Mouse (Mus musculus) neural tube, embryonic 12.5 days (tissue): ENCODE measurements around the gene Mettl24. TPM values are rescaled to one million over a fixed set of nuclear protein-coding genes. Genes with fewer than 3 reads are reported as not detected.

ENCODE experiments used
- ATAC-seq: fragments of 200-750 bp; cut with Nextera tagmentation; 2 replicates; pipeline ENCODE4 v1.8.0; 2017; ENCODE audit warnings: low read depth, mild to moderate bottlenecking, moderate TSS enrichment, moderate library complexity; ENCODE audit not compliant: low FRiP score
- H3K27ac ChIP-seq: fragments of 300-500 bp; sonication (generic); 2 replicates; pipeline ENCODE4 v1.5.1; 2016
- H3K27me3 ChIP-seq: fragments of 300-500 bp; sonication (generic); replicated peaks from 2 replicates; pipeline ENCODE4 v1.6.1; 2016; ENCODE audit warnings: mild to moderate bottlenecking
- H3K36me3 ChIP-seq: fragments of 300-500 bp; sonication (generic); 2 replicates; pipeline ENCODE4 v1.6.1; 2016; ENCODE audit warnings: mild to moderate bottlenecking
- H3K4me1 ChIP-seq: fragments of 300-500 bp; sonication (generic); 2 replicates; pipeline ENCODE4 v1.6.1; 2016
- H3K4me2 ChIP-seq: fragments of 300-500 bp; sonication (generic); replicated peaks from 2 replicates; pipeline ENCODE4 v1.6.1; 2016; ENCODE audit warnings: mild to moderate bottlenecking
- H3K4me3 ChIP-seq: fragments of 300-500 bp; sonication (generic); 2 replicates; pipeline ENCODE4 v1.5.1; 2016
- H3K9ac ChIP-seq: fragments of 300-500 bp; sonication (generic); 2 replicates; pipeline ENCODE4 v1.6.1; 2016; ENCODE audit warnings: mild to moderate bottlenecking
- H3K9me3 ChIP-seq: fragments of 300-500 bp; sonication (generic); 2 replicates; pipeline ENCODE4 v1.6.1; 2016; ENCODE audit warnings: mild to moderate bottlenecking
- WGBS: fragments of 180-500 bp; shearing (Covaris S2); methylation state at CpG from one replicate; pipeline ENCODE4 v1.1.7; 2016; 5-methylcytosine and 5-hydroxymethylcytosine counted together
- polyA plus RNA-seq: library from polyadenylated mRNA; unstranded; fragments of >200 nt; fragmentation: Nextera tagmentation; extraction: Ambion mirVana; gene quantifications from 2 replicates; pipeline ENCODE4 v1.2.1, GENCODE M21; 2016

The Mettl24 gene
- polyA plus RNA-seq, 1 experiment from 2014 or later: 0.98 TPM

DNA sequence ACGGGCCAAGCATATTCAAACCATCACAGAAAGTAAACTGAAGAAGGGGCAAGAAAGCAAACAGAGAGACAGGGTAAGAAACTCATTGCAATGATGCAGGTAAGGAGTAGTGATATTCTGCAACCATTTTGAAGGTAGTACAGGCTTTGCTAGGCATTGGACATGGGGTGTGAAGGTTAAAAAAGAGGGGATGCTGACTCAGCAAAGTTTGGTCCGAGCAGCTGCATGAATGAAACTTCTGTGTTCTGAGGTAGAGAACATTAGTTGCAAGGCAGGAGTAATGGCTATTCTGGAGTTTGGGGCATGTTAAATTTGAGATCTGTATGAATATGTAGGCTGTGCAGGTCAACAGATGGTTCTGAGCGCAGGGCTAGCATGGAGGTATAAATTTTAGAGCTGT lies 17.8 kb upstream of the Mettl24 start:
- no peak for ATAC-seq
- no peaks in the 10 kb centered on the region for H3K9me3 ChIP-seq
- 71% methylated on average over 3 of the region's 3 CpGs for WGBS
- no peak overlapping the region for H3K4me3 ChIP-seq
- H3K4me1 ChIP-seq: no peaks in the 10 kb centered on the region
- H3K27ac ChIP-seq: no peak overlapping the region
- no peak overlapping the region for H3K4me2 ChIP-seq
- H3K9ac ChIP-seq: no peak overlapping the region
- H3K27me3 ChIP-seq: no peaks in the 10 kb centered on the region
- H3K36me3 ChIP-seq: no peaks in the 10 kb centered on the region

DNA sequence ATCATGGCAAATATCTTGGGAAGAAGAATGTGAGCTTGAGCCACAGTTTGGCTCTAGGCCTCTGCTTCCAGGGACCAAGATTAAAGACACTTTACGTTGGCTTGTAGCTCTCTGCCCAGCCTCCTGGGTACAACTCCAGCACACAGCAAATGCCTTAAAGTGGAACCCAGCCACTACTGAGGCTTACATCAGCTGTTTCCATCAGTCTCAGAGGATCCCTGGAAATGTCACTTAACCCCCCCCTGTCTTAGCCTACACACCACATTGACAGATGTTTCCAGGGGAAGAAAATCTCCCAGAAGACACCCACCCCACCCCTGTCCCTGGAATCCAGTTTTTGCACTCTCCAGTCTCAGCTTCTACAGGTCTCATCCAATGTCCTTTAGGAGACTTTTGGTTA lies 16.1 kb upstream of the Mettl24 start:
- no peak for ATAC-seq
- Histone ChIP-seq H3K27me3 (no peaks in the 10 kb centered on the region), H3K4me2 (no peak overlapping the region), H3K36me3 (no peaks in the 10 kb centered on the region), H3K9me3 (no peaks in the 10 kb centered on the region), H3K9ac (no peak overlapping the region), H3K27ac (no peak overlapping the region), H3K4me1 (no peaks in the 10 kb centered on the region), H3K4me3 (no peak overlapping the region)
- WGBS: 86% methylated on average over 1 of the region's 1 CpGs

DNA sequence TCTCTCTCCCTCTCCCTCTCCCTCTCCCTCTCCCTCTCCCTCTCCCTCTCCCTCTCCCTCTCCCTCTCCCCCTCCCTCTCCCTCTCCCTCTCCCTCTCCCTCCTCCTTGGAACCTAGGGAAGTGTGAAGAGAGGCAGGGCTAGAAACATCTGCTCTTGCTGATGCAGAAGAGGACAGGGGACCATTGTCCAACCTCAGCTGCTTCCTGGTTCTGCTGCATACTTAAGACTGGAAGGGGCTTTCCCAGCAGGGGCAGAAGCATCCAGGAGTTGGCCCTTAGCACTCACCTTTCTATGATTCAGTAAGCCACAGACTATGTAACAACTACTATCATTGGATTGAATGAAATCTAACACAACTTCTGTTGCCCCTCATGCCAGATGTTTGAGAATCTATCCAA lies 14.4 kb upstream of the Mettl24 start:
- no peaks in the 10 kb centered on the region for H3K27me3 ChIP-seq

DNA sequence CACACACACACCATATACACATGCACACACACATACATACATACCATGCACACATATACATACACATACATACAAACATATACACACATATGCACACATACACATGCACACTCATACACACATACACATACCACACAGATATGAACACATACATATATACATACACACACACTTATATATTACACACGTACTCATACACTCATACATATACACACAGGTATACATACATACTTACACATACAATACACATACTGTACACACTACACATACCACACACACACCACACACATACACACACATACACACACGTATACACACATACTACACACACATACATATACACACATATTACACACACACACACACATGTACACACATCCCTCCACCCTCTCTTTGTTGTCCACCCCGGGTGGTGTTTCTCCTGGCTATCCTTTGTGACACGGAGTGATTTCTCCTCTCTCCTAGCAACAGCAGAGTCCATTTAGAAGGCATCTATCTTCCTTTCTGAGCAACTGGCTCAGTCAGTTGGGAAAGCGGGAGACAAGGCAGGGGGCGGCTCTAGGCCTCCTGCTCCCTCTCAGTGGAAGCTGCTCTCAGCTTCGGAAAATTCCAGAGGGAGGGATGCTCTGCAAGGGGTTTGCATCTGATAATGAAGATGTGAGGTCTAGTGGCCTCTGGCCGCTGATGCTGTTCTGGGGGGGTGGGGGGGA lies 10.3 kb upstream of the Mettl24 start:
- Histone ChIP-seq H3K9me3 (no peaks in the 10 kb centered on the region), H3K4me3 (no peak overlapping the region), H3K27ac (no peak overlapping the region), H3K9ac (no peak overlapping the region), H3K27me3 (no peaks in the 10 kb centered on the region), H3K4me1 (peaks cover 17% of the 10 kb centered on the region), H3K4me2 (no peak overlapping the region; the same call in 1 of the 2 replicates), H3K36me3 (no peaks in the 10 kb centered on the region)
- 39% methylated on average over 8 of the region's 8 CpGs for WGBS
- ATAC-seq: peak; percentile 63

More for the DNA sequence above, 14.4 kb upstream of the Mettl24 start:
- Histone ChIP-seq H3K4me3 (no peak overlapping the region), H3K36me3 (no peaks in the 10 kb centered on the region), H3K9ac (no peak overlapping the region), H3K27ac (no peak overlapping the region), H3K4me2 (no peak overlapping the region), H3K4me1 (peaks cover 8% of the 10 kb centered on the region; the same call in 1 of the 2 replicates), H3K9me3 (no peaks in the 10 kb centered on the region)
- ATAC-seq: no peak

DNA sequence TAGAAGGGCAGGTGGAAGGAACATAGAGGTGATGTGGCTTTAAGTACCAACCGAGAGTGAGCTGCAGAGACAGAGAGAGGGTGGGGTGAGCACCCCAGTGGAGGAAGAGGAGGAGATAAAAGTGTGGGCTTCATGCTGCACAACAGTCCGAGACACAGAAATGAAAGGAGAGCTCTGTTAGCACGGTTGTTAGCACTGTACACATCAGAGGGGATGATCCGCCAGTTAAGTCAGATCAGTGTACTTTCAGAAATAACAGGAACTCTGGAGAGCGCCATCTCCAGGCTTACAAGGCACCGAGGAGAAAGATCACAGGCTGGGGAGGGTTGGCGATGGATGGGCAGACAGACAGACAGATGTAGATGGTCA lies 9.8 kb upstream of the Mettl24 start:
- Histone ChIP-seq H3K4me2 (no peak overlapping the region; the same call in 1 of the 2 replicates), H3K4me3 (no peak overlapping the region), H3K36me3 (no peaks in the 10 kb centered on the region), H3K4me1 (peaks cover 17% of the 10 kb centered on the region), H3K9me3 (no peaks in the 10 kb centered on the region), H3K9ac (no peak overlapping the region), H3K27me3 (no peaks in the 10 kb centered on the region), H3K27ac (no peak overlapping the region)
- WGBS: 57% methylated on average over 7 of the region's 7 CpGs
- peak; percentile 37; the same call in 1 of the 2 replicates for ATAC-seq

DNA sequence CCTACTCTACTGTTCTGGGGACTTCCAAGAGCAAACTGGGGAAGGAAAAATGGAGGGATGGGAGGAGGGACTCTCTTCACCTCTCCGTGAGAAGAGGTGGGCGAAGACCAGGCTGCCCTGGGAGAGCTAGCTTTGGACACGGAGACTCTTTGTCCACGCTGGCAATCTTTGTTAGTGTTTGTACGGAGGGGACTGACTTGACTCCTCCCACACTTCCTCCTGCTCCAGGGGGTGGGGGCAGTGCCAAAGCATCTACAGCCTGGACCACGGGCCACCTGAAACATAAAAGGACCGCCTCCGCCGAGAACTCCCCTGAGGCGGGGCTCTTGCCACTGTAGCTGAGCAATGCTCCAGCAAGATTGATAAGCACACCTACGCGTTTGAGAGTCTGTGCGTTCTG lies 8.9 kb upstream of the Mettl24 start:
- Histone ChIP-seq H3K27me3 (no peaks in the 10 kb centered on the region), H3K4me2 (peak overlapping the region; percentile 51), H3K9me3 (no peaks in the 10 kb centered on the region), H3K27ac (no peak overlapping the region), H3K4me3 (no peak overlapping the region), H3K4me1 (peaks cover 17% of the 10 kb centered on the region), H3K9ac (0 out of 2 replicates have a peak overlapping the region, but pooled peaks have one; percentile 18), H3K36me3 (no peaks in the 10 kb centered on the region)
- 11% methylated on average over 13 of the region's 13 CpGs for WGBS
- ATAC-seq: peak; percentile 36; the same call in 1 of the 2 replicates

DNA sequence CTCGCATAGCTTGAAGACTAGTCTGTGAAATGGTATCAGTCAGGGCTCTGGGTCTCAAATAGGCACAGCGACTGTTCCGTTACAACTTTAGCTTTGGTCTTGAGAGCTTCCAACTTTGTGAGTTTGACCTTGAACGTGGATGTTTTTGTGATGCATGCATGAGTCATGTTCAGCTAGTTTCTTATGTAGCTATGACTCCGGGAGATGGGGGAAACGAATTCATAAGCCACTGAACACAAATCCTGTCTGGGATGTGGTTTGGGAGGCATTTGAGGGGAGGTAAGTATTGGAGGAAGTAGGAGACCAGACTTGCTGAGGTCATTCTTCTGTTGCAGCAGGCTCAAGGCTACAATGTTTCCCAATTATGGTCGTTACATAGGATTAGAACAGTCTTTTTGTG lies 7.2 kb upstream of the Mettl24 start:
- Histone ChIP-seq H3K9me3 (no peaks in the 10 kb centered on the region), H3K4me2 (no peak overlapping the region), H3K4me3 (no peak overlapping the region), H3K9ac (no peak overlapping the region), H3K27ac (no peak overlapping the region), H3K27me3 (no peaks in the 10 kb centered on the region), H3K4me1 (peaks cover 17% of the 10 kb centered on the region), H3K36me3 (no peaks in the 10 kb centered on the region)
- ATAC-seq: no peak
- WGBS: 92% methylated on average over 7 of the region's 7 CpGs

DNA sequence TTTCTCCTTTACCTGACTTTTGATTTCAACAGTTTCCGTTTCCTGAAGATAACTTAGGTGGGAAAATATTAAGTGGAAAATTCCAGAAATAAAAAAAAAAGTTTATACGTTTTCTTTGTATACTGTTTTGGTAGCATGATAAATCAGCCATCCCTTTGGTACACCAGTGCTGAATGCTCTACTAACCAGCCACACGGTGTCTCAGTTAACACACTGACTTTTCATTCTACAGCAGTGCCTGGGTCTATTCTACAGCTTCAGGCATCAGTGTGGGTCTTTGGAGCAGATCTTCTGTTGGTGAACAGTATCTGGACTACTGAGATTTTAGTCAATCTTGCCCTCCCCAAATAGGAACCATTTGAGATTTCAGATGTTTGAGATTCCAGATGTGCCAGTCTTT lies 4.6 kb upstream of the Mettl24 start:
- H3K4me3 ChIP-seq: no peak overlapping the region
- H3K27ac ChIP-seq: no peak overlapping the region
- no peak overlapping the region for H3K4me2 ChIP-seq
- 80% methylated on average over 3 of the region's 3 CpGs for WGBS
- peaks cover 16% of the 10 kb centered on the region for H3K4me1 ChIP-seq
- no peak overlapping the region for H3K9ac ChIP-seq
- ATAC-seq: no peak
- H3K36me3 ChIP-seq: no peaks in the 10 kb centered on the region
- H3K9me3 ChIP-seq: no peaks in the 10 kb centered on the region
- no peaks in the 10 kb centered on the region for H3K27me3 ChIP-seq

DNA sequence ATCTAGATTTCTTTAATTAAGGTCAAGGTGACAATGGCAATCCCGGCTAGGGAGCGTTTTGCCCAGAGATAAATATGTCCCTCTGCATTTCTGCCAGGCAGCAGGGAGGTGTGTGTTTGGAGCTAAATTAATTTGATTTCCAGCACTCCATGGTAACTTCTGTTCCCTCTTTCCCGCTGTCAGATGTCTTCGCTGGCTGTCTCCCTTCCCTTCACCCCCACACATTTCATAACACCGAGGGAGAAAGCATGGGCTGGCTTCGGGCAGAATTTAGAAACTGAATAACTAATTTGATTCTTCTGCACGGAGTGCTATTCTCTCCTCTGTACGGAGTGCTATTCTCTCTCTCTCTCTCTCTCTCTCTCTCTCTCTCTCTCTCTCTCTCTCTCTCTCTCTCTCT lies 612 bp upstream of the Mettl24 start:
- no peak overlapping the region for H3K9ac ChIP-seq
- 37% methylated on average over 8 of the region's 8 CpGs for WGBS
- peak overlapping the region; percentile 99 for H3K4me2 ChIP-seq
- H3K27ac ChIP-seq: no peak overlapping the region
- peaks cover 7% of the 10 kb centered on the region for H3K4me1 ChIP-seq
- H3K27me3 ChIP-seq: no peaks in the 10 kb centered on the region
- no peaks in the 10 kb centered on the region for H3K36me3 ChIP-seq
- H3K4me3 ChIP-seq: no peak overlapping the region
- no peak for ATAC-seq
- no peaks in the 10 kb centered on the region for H3K9me3 ChIP-seq

DNA sequence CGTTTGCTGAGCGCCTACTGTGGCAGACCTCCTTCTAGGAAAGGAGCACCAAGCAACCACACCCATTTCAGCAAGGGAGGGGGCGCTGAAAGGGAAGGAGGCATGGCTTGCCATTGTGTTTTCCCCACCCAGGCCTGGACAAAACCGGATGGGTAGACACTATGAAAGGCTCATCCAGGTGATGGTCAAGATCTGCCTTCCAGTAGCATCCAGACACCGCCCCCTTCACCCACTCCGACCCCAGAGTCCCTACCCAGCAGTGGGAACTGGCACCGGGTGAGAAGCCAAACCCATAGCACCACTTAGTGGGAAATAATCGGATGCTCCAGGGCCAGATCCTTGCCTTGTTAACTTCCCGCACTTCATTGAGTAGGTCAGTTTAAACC lies 779 bp downstream of the Mettl24 start:
- no peak overlapping the region for H3K9ac ChIP-seq
- peak overlapping the region; percentile 99 for H3K4me2 ChIP-seq
- H3K4me3 ChIP-seq: peak overlapping the region; percentile 51
- WGBS: 54% methylated on average over 9 of the region's 9 CpGs
- H3K4me1 ChIP-seq: peaks cover 7% of the 10 kb centered on the region
- no peak overlapping the region for H3K27ac ChIP-seq
- no peaks in the 10 kb centered on the region for H3K27me3 ChIP-seq
- no peaks in the 10 kb centered on the region for H3K36me3 ChIP-seq
- no peaks in the 10 kb centered on the region for H3K9me3 ChIP-seq
- 0 out of 2 replicates have a peak, but pooled peaks have one; percentile 17 for ATAC-seq

DNA sequence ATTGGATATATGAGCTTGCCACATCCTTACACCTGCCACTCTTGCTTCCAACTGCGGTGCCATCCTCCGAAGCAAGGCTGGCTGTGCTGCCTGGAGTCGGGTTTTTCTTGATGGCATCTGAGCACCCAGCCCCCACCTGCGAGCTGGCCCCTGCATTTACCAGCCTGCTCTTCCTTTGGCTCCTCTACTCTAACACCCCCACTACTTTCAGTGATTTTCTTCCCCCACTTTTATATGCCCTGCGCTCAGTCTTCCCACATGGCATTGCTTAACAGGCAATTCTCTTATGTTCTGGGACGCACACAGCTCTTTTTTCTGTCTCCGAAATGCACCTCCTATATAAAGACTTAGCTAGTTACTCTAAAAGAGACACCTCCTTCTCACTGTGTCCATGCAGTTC lies 1.2 kb downstream of the Mettl24 start:
- Histone ChIP-seq H3K4me2 (no peak overlapping the region), H3K9ac (no peak overlapping the region), H3K4me1 (peaks cover 7% of the 10 kb centered on the region), H3K27ac (no peak overlapping the region), H3K36me3 (no peaks in the 10 kb centered on the region), H3K27me3 (no peaks in the 10 kb centered on the region), H3K9me3 (no peaks in the 10 kb centered on the region), H3K4me3 (no peak overlapping the region)
- WGBS: 91% methylated on average over 7 of the region's 7 CpGs
- ATAC-seq: no peak

DNA sequence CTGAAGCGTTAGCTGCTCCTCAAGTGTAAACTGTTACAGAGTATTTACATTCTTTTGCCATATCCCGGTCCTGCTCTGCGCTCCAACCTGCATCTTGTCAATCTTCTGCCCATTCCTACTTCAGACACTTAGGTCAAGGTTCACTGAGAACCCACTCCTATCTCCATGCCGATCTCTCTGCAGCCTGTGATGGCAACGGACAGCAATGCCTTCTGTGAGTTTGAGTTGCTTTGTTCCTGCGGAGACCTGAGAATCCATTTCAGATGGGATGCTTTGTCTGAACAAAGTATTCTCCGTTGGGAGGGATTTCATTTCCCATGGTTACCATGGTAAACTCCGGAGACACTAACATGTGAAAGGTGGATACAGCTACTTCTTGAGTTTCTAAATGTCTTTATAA lies 2.6 kb downstream of the Mettl24 start:
- Histone ChIP-seq H3K4me1 (peaks cover 7% of the 10 kb centered on the region), H3K27ac (no peak overlapping the region), H3K9ac (no peak overlapping the region), H3K4me2 (no peak overlapping the region), H3K27me3 (no peaks in the 10 kb centered on the region), H3K36me3 (no peaks in the 10 kb centered on the region), H3K4me3 (no peak overlapping the region), H3K9me3 (no peaks in the 10 kb centered on the region)
- ATAC-seq: no peak
- 63% methylated on average over 8 of the region's 8 CpGs for WGBS

DNA sequence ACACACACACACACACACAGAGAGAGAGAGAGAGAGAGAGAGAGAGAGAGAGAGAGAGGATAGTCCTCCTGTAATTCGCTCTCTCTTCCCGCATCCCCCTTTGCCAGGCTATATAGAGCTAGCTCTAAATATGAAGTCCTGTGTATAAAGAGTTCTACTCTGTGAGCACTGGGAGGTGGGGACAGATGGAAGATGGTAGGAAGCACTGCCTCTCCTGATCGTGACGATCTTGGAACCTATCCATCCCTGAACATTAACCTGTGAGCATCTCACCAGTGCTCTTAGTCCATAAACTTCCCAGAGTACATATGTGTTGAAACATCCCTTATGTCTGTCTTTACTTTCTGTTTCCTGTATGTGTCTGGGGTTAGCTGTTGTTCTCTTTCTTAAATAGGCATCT lies 3.9 kb downstream of the Mettl24 start:
- Histone ChIP-seq H3K4me2 (no peak overlapping the region), H3K27ac (no peak overlapping the region), H3K9ac (no peak overlapping the region), H3K4me1 (peaks cover 7% of the 10 kb centered on the region), H3K36me3 (no peaks in the 10 kb centered on the region), H3K4me3 (no peak overlapping the region), H3K9me3 (no peaks in the 10 kb centered on the region), H3K27me3 (no peaks in the 10 kb centered on the region)
- no peak for ATAC-seq
- WGBS: 82% methylated on average over 4 of the region's 4 CpGs
